Mouse (Mus musculus) urinary bladder, adult 18-20 months (tissue): ENCODE measurements at regions not wholly inside any gene's neighbourhood (a gene's known extent, or its start where the extent isn't known, plus 50 kb on each side); places are given as distances from the start of the nearest gene placed in this dataset.

Experiments
- DNase-seq, 2 experiments: peaks; one replicate each; pipeline ENCODE4 v3.0.0; 2022; ENCODE audit warnings: low spot score in 2 of 2, mixed read lengths in 2 of 2

GRCm38 (mm10) chr5:149338016-149338696, 73.4 kb upstream of the Medag start:
- DNase-seq = no peak

DNA sequence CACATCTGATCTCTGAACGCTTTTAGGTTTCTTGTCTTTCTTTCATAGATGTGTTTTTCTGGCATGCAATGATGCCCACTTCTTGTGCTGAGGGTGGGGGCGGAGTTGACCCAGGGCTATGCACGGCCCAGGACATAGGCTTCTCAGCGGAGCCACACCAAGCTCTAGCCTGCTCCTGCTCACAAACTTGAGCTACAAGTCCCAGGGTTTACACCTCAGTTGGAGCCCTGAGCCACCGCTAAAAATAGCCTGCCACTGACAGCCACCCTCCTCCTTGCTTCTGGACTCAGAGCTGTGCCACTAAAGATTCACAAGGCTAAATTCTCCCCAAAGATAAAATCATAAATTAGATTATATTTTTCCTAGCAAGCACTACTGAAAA, 72.9 kb upstream of the Medag start:
- DNase-seq = no peak

- no peak for DNase-seq
Measured at GRCm38 (mm10) chr5:149340361-149340760, 71.2 kb upstream of the Medag start.

GRCm38 (mm10) chr5:149341461-149341860, 70.1 kb upstream of the Medag start:
- DNase-seq = no peak

- DNase-seq = no peak
Measured at GRCm38 (mm10) chr5:149343610-149344527, 67.7 kb upstream of the Medag start.

GRCm38 (mm10) chr5:149344528-149344855, 67.1 kb upstream of the Medag start:
- no peak for DNase-seq

DNA sequence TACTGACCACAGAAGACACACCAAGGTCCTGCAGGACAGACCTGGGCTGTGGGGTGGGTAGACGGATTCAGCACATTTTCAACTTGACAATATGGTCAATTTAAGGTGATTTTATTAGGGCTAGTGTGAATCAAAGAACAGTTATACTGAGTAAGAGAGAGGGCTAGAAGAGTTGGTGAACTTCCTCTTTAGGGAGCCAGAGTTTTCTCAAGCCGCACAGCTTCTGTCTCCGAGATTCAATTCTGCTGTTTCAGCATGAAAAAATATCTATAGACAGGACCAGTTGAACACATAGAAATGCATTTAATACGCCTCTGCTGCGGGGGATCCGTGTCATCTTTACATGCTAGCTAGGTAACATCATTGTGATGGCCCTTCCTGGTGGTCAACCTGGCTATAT, 66.4 kb upstream of the Medag start:
- DNase-seq = no peak

DNA sequence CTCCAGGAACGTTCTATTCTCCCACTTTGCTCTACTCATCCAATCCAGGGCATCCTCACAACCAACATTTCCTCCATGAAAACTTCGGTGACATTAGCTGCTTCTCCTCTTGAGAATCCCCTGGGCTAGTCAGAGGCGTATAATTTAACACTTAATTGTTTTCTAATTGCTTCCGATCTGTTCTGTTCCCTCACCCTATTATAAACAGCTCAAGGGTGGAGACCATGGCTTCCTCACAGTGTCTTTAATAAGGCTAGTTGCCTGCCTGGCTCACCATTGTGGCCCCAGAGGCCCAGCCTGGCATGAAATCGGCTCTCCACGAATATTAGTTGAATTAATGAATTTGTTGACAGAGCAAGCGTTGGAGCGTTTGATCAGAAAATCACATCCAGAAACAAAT, 61.9 kb upstream of the Medag start:
- no peak for DNase-seq

- DNase-seq = peak in 1 of 2 experiments; percentile 40
Measured at GRCm38 (mm10) chr5:149353039-149353655, 58.4 kb upstream of the Medag start.

GRCm38 (mm10) chr5:149354448-149355115, 57.0 kb upstream of the Medag start:
- no peak for DNase-seq

- no peak for DNase-seq
Measured at GRCm38 (mm10) chr5:149355131-149355530, 56.4 kb upstream of the Medag start.

DNA sequence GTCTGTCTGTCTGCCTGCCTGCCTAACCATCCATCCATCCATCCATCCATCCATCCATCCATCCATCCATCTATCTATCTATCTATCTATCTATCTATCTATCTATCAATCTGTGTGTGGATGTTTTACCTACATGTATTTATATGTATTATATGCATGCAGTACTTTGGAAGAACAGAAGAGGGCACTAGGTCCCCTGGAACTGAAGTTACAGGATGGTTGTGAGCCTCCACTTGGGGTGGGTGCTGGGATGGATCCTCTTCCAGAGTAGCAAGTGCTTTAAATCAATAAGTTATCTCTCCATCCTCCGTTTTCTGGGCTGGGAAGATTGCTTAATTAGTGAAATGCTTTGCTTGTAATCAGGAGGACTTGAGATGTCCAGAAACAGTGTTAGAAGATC, 54.6 kb upstream of the Medag start:
- DNase-seq = no peak
